Mouse (Mus musculus): ENCODE results near the gene Herc3.
"Not testable (repeated sequence)": the region's sequence is repeated elsewhere in the genome, so short reads cannot be mapped to it uniquely, and the experiment has no call there.

The Herc3 gene

GRCm38 (mm10) chr6:58849356-58849755, 18.1 kb downstream of the Herc3 start:
- in situ Hi-C loops (cut with MboI; ENCODE audit: unreplicated experiment in 2 of 2) = loop anchor here in 1 of 2 experiments (25.0 kb wide), 1 partner anchor 638 kb away; no protein-coding TSS in a partner anchor

GRCm38 (mm10) chr6:58855676-58856367, 24.6 kb downstream of the Herc3 start:
- in situ Hi-C loops (cut with MboI; ENCODE audit: unreplicated experiment in 2 of 2) = no loop called here

- in situ Hi-C loops (cut with MboI; ENCODE audit: unreplicated experiment in 2 of 2) = no loop called here
Observed at GRCm38 (mm10) chr6:58856494-58856893, 25.2 kb downstream of the Herc3 start.

- in situ Hi-C loops (cut with MboI; ENCODE audit: unreplicated experiment in 2 of 2) = no loop called here
Observed at GRCm38 (mm10) chr6:58859517-58859916, 28.3 kb downstream of the Herc3 start.

- in situ Hi-C loops (cut with MboI; ENCODE audit: unreplicated experiment in 2 of 2) = no loop called here
Observed at GRCm38 (mm10) chr6:58862446-58862993, 31.3 kb downstream of the Herc3 start.

- in situ Hi-C loops (cut with MboI; ENCODE audit: unreplicated experiment in 2 of 2) = no loop called here
Observed at GRCm38 (mm10) chr6:58863631-58864235, 32.5 kb downstream of the Herc3 start.

GRCm38 (mm10) chr6:58867858-58868257, 36.6 kb downstream of the Herc3 start:
- in situ Hi-C loops (cut with MboI; ENCODE audit: unreplicated experiment in 2 of 2) = not testable (repeated sequence)

- in situ Hi-C loops (cut with MboI; ENCODE audit: unreplicated experiment in 2 of 2) = no loop called here
Observed at GRCm38 (mm10) chr6:58879572-58879971, 48.3 kb downstream of the Herc3 start.

GRCm38 (mm10) chr6:58879987-58880386, 48.7 kb downstream of the Herc3 start:
- in situ Hi-C loops (cut with MboI; ENCODE audit: unreplicated experiment in 2 of 2) = no loop called here

GRCm38 (mm10) chr6:58880861-58881260, 49.6 kb downstream of the Herc3 start:
- in situ Hi-C loops (cut with MboI; ENCODE audit: unreplicated experiment in 2 of 2) = no loop called here

GRCm38 (mm10) chr6:58881363-58881762, 50.1 kb downstream of the Herc3 start:
- in situ Hi-C loops (cut with MboI; ENCODE audit: unreplicated experiment in 2 of 2) = no loop called here

- in situ Hi-C loops (cut with MboI; ENCODE audit: unreplicated experiment in 2 of 2) = no loop called here
Observed at GRCm38 (mm10) chr6:58882271-58882670, 51.0 kb downstream of the Herc3 start.

GRCm38 (mm10) chr6:58889917-58890316, 58.7 kb downstream of the Herc3 start:
- in situ Hi-C loops (cut with MboI; ENCODE audit: unreplicated experiment in 2 of 2) = no loop called here

GRCm38 (mm10) chr6:58893307-58893706, 62.0 kb downstream of the Herc3 start:
- in situ Hi-C loops (cut with MboI; ENCODE audit: unreplicated experiment in 2 of 2) = no loop called here

- in situ Hi-C loops (cut with MboI; ENCODE audit: unreplicated experiment in 2 of 2) = no loop called here
Observed at GRCm38 (mm10) chr6:58894994-58895393, 63.7 kb downstream of the Herc3 start.

GRCm38 (mm10) chr6:58896648-58897047, 65.4 kb downstream of the Herc3 start:
- in situ Hi-C loops (cut with MboI; ENCODE audit: unreplicated experiment in 2 of 2) = no loop called here

- in situ Hi-C loops (cut with MboI; ENCODE audit: unreplicated experiment in 2 of 2) = no loop called here
Observed at GRCm38 (mm10) chr6:58899076-58899475, 67.8 kb downstream of the Herc3 start.

- in situ Hi-C loops (cut with MboI; ENCODE audit: unreplicated experiment in 2 of 2) = no loop called here
Observed at GRCm38 (mm10) chr6:58900536-58900935, 69.3 kb downstream of the Herc3 start.

- in situ Hi-C loops (cut with MboI; ENCODE audit: unreplicated experiment in 2 of 2) = no loop called here
Observed at GRCm38 (mm10) chr6:58903171-58903570, 71.9 kb downstream of the Herc3 start.

GRCm38 (mm10) chr6:58904551-58904950, 73.3 kb downstream of the Herc3 start:
- in situ Hi-C loops (cut with MboI; ENCODE audit: unreplicated experiment in 2 of 2) = no loop called here

GRCm38 (mm10) chr6:58906852-58907261, 75.6 kb downstream of the Herc3 start, which contains the start of gene Nap1l5:
Nap1l5 (minus strand) TSS chr6:58907076.
- in situ Hi-C loops (cut with MboI; ENCODE audit: unreplicated experiment in 2 of 2) = no loop called here

- in situ Hi-C loops (cut with MboI; ENCODE audit: unreplicated experiment in 2 of 2) = no loop called here
Observed at GRCm38 (mm10) chr6:58907336-58907735, 76.1 kb downstream of the Herc3 start.

Data from v-Abl transformed pro-B cells (cell line).